Mouse (Mus musculus) R1 (cell line): ENCODE measurements around the gene Fbxo2.
"Not testable (repeated sequence)": the region's sequence is repeated elsewhere in the genome, so short reads cannot be mapped to it uniquely, and the experiment has no call there.

Experiments used
- DNase-seq: peaks from one replicate; pipeline ENCODE4 v3.0.0-alpha.2; 2018; ENCODE audit warnings: low read depth, low spot score

Gene Fbxo2

GRCm38 (mm10) chr4:148160436-148161390, at the start of gene Fbxo2, which contains the start of gene Fbxo44:
Fbxo2 (plus strand) TSS chr4:148160621.
Fbxo44 (minus strand) TSS chr4:148160482.
- DNase-seq: no peak

- DNase-seq: no peak
Measured at GRCm38 (mm10) chr4:148112519-148112918, 47.9 kb upstream of the Fbxo2 start.

GRCm38 (mm10) chr4:148114758-148115391, 45.5 kb upstream of the Fbxo2 start:
- peak; percentile 85 for DNase-seq

GRCm38 (mm10) chr4:148115467-148115866, 45.0 kb upstream of the Fbxo2 start:
- peak; percentile 37 for DNase-seq

GRCm38 (mm10) chr4:148116657-148117056, 43.8 kb upstream of the Fbxo2 start:
- peak; percentile 84 for DNase-seq

GRCm38 (mm10) chr4:148117392-148117791, 43.0 kb upstream of the Fbxo2 start:
- peak; percentile 78 for DNase-seq

- DNase-seq: not testable (repeated sequence)
Measured at GRCm38 (mm10) chr4:148119578-148119977, 40.8 kb upstream of the Fbxo2 start.

- DNase-seq: no peak
Measured at GRCm38 (mm10) chr4:148120555-148120954, 39.9 kb upstream of the Fbxo2 start.

GRCm38 (mm10) chr4:148121362-148121761, 39.1 kb upstream of the Fbxo2 start:
- no peak for DNase-seq

GRCm38 (mm10) chr4:148121982-148122693, 38.3 kb upstream of the Fbxo2 start:
- peak; percentile 60 for DNase-seq

GRCm38 (mm10) chr4:148122694-148123066, 37.7 kb upstream of the Fbxo2 start:
- DNase-seq: no peak

GRCm38 (mm10) chr4:148128241-148128640, 32.2 kb upstream of the Fbxo2 start:
- DNase-seq: no peak

GRCm38 (mm10) chr4:148128672-148129071, 31.7 kb upstream of the Fbxo2 start:
- no peak for DNase-seq

- no peak for DNase-seq
Measured at GRCm38 (mm10) chr4:148130133-148130532, 30.3 kb upstream of the Fbxo2 start, which contains the start of gene Mad2l2. Mad2l2 (plus strand) TSS chr4:148130384.

GRCm38 (mm10) chr4:148130561-148131413, 29.6 kb upstream of the Fbxo2 start, which contains the start of gene Draxin:
Draxin (minus strand) TSS chr4:148130698.
- peak; percentile 67 for DNase-seq

GRCm38 (mm10) chr4:148131497-148132081, 28.8 kb upstream of the Fbxo2 start:
- DNase-seq: peak; percentile 38

GRCm38 (mm10) chr4:148134988-148135387, 25.4 kb upstream of the Fbxo2 start:
- no peak for DNase-seq

GRCm38 (mm10) chr4:148137503-148137902, 22.9 kb upstream of the Fbxo2 start:
- DNase-seq: no peak

GRCm38 (mm10) chr4:148139767-148140097, 20.7 kb upstream of the Fbxo2 start:
- DNase-seq: no peak
